Mouse (Mus musculus) CH12.LX (cell line): ENCODE results near the gene Anp32b. TPM values are rescaled to one million over a fixed set of nuclear protein-coding genes. Genes with fewer than 3 reads are reported as not detected.

ENCODE experiments used
- DNase-seq: peaks from one replicate; pipeline ENCODE4 v3.0.0-alpha.2; 2013; ENCODE audit errors: extremely low read depth
- H3K27ac ChIP-seq: 2 replicates; pipeline ENCODE4 v1.5.1; 2012; ENCODE audit warnings: low read depth, mild to moderate bottlenecking, control low read depth, moderate library complexity; ENCODE audit not compliant: insufficient read depth
- H3K27me3 ChIP-seq: replicated peaks from 2 replicates; pipeline ENCODE3; 2012; ENCODE audit warnings: inconsistent platforms
- H3K36me3 ChIP-seq, 2 experiments: replicated peaks in 1 of 2; 2 replicates each; pipeline versions ENCODE3 to v1.6.1; 2012; ENCODE audit warnings: inconsistent platforms in 1 of 2, low read length in 1 of 2, mild to moderate bottlenecking in 1 of 2, mixed read lengths in 1 of 2, moderate library complexity in 1 of 2; ENCODE audit not compliant: control insufficient read depth in 1 of 2, insufficient read depth in 1 of 2
- H3K4me1 ChIP-seq, 2 experiments: 2 replicates each; pipeline ENCODE4 v1.6.1; 2012; ENCODE audit warnings: inconsistent platforms in 1 of 2, moderate library complexity in 1 of 2; ENCODE audit not compliant: insufficient read depth in 2 of 2, control insufficient read depth in 1 of 2
- H3K4me2 ChIP-seq: 2 replicates; pipeline ENCODE4 v1.6.1; 2012; ENCODE audit warnings: low read depth, mild to moderate bottlenecking, control low read depth; ENCODE audit not compliant: poor library complexity, insufficient read depth, severe bottlenecking
- H3K4me3 ChIP-seq, 3 experiments: fragments of 150-350 bp in 1 of 3; sonication (generic) in 1 of 3; replicated peaks in 1 of 3; 2 replicates each; pipeline versions ENCODE3 to v1.5.1; 2011 to 2012; ENCODE audit warnings: low read depth in 2 of 3, low read length in 2 of 3, mild to moderate bottlenecking in 2 of 3, moderate library complexity in 2 of 3, control low read depth in 1 of 3, improper control_type of control experiment in 1 of 3, inconsistent platforms in 1 of 3, mixed read lengths in 1 of 3; ENCODE audit not compliant: poor library complexity in 1 of 3
- H3K79me2 ChIP-seq: replicated peaks from 2 replicates; pipeline ENCODE4 v1.6.1; 2012; ENCODE audit warnings: mild to moderate bottlenecking, moderate library complexity; ENCODE audit not compliant: control insufficient read depth, poor library complexity, insufficient read depth, severe bottlenecking; ENCODE audit errors: extremely low read depth
- H3K9ac ChIP-seq: 2 replicates; pipeline ENCODE4 v1.6.1; 2012; ENCODE audit warnings: low read depth, mild to moderate bottlenecking, control low read depth, moderate library complexity; ENCODE audit not compliant: insufficient read depth
- H3K9me3 ChIP-seq: replicated peaks from 2 replicates; pipeline ENCODE3; 2012; ENCODE audit warnings: low read length, inconsistent platforms, mixed read lengths
- BHLHE40 ChIP-seq: IDR thresholded peaks from 2 replicates; pipeline ENCODE4 v1.6.1; 2011; ENCODE audit warnings: mild to moderate bottlenecking, low read depth, low read length, improper control_type of control experiment
- CHD2 ChIP-seq: IDR thresholded peaks from 2 replicates; pipeline ENCODE4 v1.6.1; 2011; ENCODE audit warnings: low read length, improper control_type of control experiment
- CTCF ChIP-seq, 2 experiments: IDR thresholded peaks in 1 of 2; conservative IDR thresholded peaks in 1 of 2; 2 replicates each; pipeline ENCODE4 v1.5.1; 2011 to 2012; ENCODE audit warnings: low read depth in 2 of 2, low read length in 2 of 2, improper control_type of control experiment in 1 of 2, inconsistent platforms in 1 of 2, mild to moderate bottlenecking in 1 of 2, moderate library complexity in 1 of 2
- ELF1 ChIP-seq: IDR thresholded peaks from 2 replicates; pipeline ENCODE4 v1.6.1; 2014; ENCODE audit warnings: low read depth, mild to moderate bottlenecking, inconsistent platforms, low read length, improper control_type of control experiment
- HCFC1 ChIP-seq: IDR thresholded peaks from 2 replicates; pipeline ENCODE4 v1.6.1; 2012; ENCODE audit warnings: low read depth, mild to moderate bottlenecking, inconsistent platforms, low read length, improper control_type of control experiment
- IRF4 ChIP-seq: IDR thresholded peaks from 2 replicates; pipeline ENCODE4 v1.6.1; 2014; ENCODE audit warnings: low read depth, mild to moderate bottlenecking, inconsistent platforms, low read length, improper control_type of control experiment
- MAX ChIP-seq: IDR thresholded peaks from 2 replicates; pipeline ENCODE4 v1.6.1; 2011; ENCODE audit warnings: low read length, improper control_type of control experiment
- MAZ ChIP-seq: IDR thresholded peaks from 2 replicates; pipeline ENCODE4 v1.6.1; 2012; ENCODE audit warnings: low read depth, mild to moderate bottlenecking, inconsistent platforms, low read length, improper control_type of control experiment, moderate library complexity
- MYC ChIP-seq: IDR thresholded peaks from 2 replicates; pipeline ENCODE4 v1.6.1; 2011; ENCODE audit warnings: low read depth, mild to moderate bottlenecking, improper control_type of control experiment, low read length
- NRF1 ChIP-seq: IDR thresholded peaks from 2 replicates; pipeline ENCODE4 v1.6.1; 2014; ENCODE audit warnings: low read depth, mild to moderate bottlenecking, inconsistent platforms, low read length, improper control_type of control experiment, moderate library complexity
- PAX5 ChIP-seq: IDR thresholded peaks from 2 replicates; pipeline ENCODE4 v1.6.1; 2012; ENCODE audit warnings: low read length, inconsistent platforms, mixed read lengths
- POLR2A ChIP-seq: IDR thresholded peaks from 2 replicates; pipeline ENCODE4 v1.6.1; 2011; ENCODE audit warnings: low read depth, mild to moderate bottlenecking, improper control_type of control experiment, low read length
- POLR2AphosphoS2 ChIP-seq: IDR thresholded peaks from 2 replicates; pipeline ENCODE4 v1.6.1; 2011; ENCODE audit warnings: low read depth, low read length, improper control_type of control experiment
- RAD21 ChIP-seq: IDR thresholded peaks from 2 replicates; pipeline ENCODE4 v1.6.1; 2011; ENCODE audit warnings: low read depth, mild to moderate bottlenecking, low read length, improper control_type of control experiment, moderate library complexity
- TCF12 ChIP-seq: IDR thresholded peaks from 2 replicates; pipeline ENCODE4 v1.6.1; 2014; ENCODE audit warnings: low read depth, mild to moderate bottlenecking, inconsistent platforms, low read length, improper control_type of control experiment
- UBTF ChIP-seq: IDR thresholded peaks from 2 replicates; pipeline ENCODE4 v1.6.1; 2012; ENCODE audit warnings: low read depth, mild to moderate bottlenecking, inconsistent platforms, low read length, improper control_type of control experiment, moderate library complexity
- USF1 ChIP-seq: IDR thresholded peaks from 2 replicates; pipeline ENCODE4 v1.6.1; 2014; ENCODE audit warnings: low read depth, mild to moderate bottlenecking, inconsistent platforms, low read length, improper control_type of control experiment
- ZKSCAN1 ChIP-seq: IDR thresholded peaks from 2 replicates; pipeline ENCODE4 v1.6.1; 2012; ENCODE audit warnings: low read depth, inconsistent platforms, low read length, improper control_type of control experiment, borderline replicate concordance
- ZMIZ1 ChIP-seq: IDR thresholded peaks from 2 replicates; pipeline ENCODE4 v1.6.1; 2012; ENCODE audit warnings: low read depth, mild to moderate bottlenecking, inconsistent platforms, low read length, improper control_type of control experiment
- dilution Hi-C: fragments of 300-500 bp; cut with MboI; formaldehyde crosslinking; loops from 2 replicates; pipeline ENCODE4 v1.14.3; 2020; ENCODE audit warnings: low sequenced_read_pairs; ENCODE audit not compliant: extremely low pct_unique_long_range_greater_than_20kb, extremely low pct_ligation_motif_present
- in situ Hi-C: fragments of 300-500 bp; cut with MboI; formaldehyde crosslinking; loops from 3 replicates; pipeline ENCODE4 v1.14.3; 2019; ENCODE audit warnings: low sequenced_read_pairs, low pct_ligation_motif_present, low pct_unique_long_range_greater_than_20kb, mixed read lengths
- polyA plus RNA-seq: library from polyadenylated mRNA; unstranded; fragments of >175 nt; gene quantifications from 2 replicates; pipeline ENCODE4 v1.2.1, GENCODE M21; 2012; ENCODE audit warnings: low read depth; ENCODE audit not compliant: insufficient read length
- total RNA-seq, 2 experiments: library from RNA; depleted of rRNA; stranded (reverse); fragments of 300-350 nt in 1 of 2; fragments of >200 nt in 1 of 2; gene quantifications; 2 replicates each; pipeline ENCODE4 v1.2.3; 2012 to 2014

The Anp32b gene
- 37.5 and 45.2 TPM in 2 replicates for total RNA-seq (2012; rRNA removed)
- 22.9 and 29.4 TPM in 2 replicates for total RNA-seq (2014; rRNA removed)
- polyA plus RNA-seq: 864 and 1,039 TPM in 2 replicates

DNA sequence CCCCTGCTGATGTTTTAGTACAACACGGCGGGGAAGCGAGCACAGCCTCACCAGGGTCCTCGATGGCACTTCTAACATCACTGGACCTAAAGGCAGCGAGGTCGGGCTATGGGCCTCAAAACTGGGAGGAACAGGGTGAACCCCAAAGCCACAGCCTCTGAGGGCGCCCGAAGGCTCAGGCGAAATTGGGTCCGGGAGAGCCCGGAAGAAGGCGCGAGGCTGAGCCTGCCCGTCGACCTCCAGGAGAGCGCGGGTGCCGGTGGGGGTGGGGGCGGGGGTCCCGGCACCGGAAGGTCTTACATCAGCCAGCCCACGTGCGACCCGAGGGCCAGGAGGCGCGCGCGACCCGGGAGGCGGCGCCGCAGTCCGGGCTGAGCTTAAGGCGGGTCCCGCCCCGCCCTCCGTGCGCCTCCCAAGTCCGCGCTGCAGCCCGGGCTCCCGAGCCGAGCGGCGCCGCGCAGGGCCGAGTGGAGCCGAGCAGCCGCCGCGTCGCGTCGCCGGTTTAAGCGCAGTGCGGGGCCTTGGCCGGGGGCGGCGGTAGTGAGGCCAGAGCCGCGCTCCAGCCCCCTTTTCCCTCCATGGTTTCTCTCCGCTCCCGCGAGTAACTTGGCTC lies at the start of gene Anp32b:
Gene Anp32b, plus strand, starts transcription at position 384 of the 613 bp plus-strand sequence.
- peak within 1 kb of the TSS; percentile 100 for H3K9ac ChIP-seq
- peaks cover 9 to 36% of the 10 kb centered on the region in 2 experiments for H3K4me1 ChIP-seq
- in situ Hi-C loops: no loop called here
- peak within 1 kb of the TSS; percentile 69 for H3K4me2 ChIP-seq
- H3K9me3 ChIP-seq: no peaks in the 10 kb centered on the region
- peaks cover 0 to 8% of the 10 kb centered on the region in 2 experiments for H3K36me3 ChIP-seq
- peaks cover 39% of the 10 kb centered on the region for H3K79me2 ChIP-seq
- peak; percentile 89 for DNase-seq
- no peaks in the 10 kb centered on the region for H3K27me3 ChIP-seq
- H3K27ac ChIP-seq: peak within 1 kb of the TSS; percentile 93
- dilution Hi-C loops: no loop called here
- H3K4me3 ChIP-seq: peak within 1 kb of the TSS; percentile 61 to 96 (median 80)
- no peak for TF ChIP-seq CHD2
- TF ChIP-seq CTCF (conservative IDR thresholded peaks at IDR 0.05 in 1 of 2, IDR thresholded peaks at IDR 0.05 in 1 of 2; ENCODE audit: low read depth in 2 of 2, low read length in 2 of 2): peak in 1 of 2 experiments; percentile 63; a peak in 2 of 4 replicates
- peak; percentile 78; the same call in 1 of the 2 replicates for TF ChIP-seq MYC
- peak; percentile 72 for TF ChIP-seq NRF1
- no peak for TF ChIP-seq ZKSCAN1
- peak; percentile 59 for TF ChIP-seq HCFC1
- TF ChIP-seq BHLHE40: peak; percentile 87
- peak; percentile 83 for TF ChIP-seq ZMIZ1
- no peak for TF ChIP-seq PAX5
- peak; percentile 89 for TF ChIP-seq UBTF
- peak; percentile 53; the same call in 1 of the 2 replicates for TF ChIP-seq ELF1
- TF ChIP-seq POLR2A: peak; percentile 63
- TF ChIP-seq USF1: no peak
- peak; percentile 91; the same call in 1 of the 2 replicates for TF ChIP-seq MAX
- TF ChIP-seq TCF12: peak; percentile 45
- TF ChIP-seq IRF4: peak; percentile 38; the same call in 1 of the 2 replicates

DNA sequence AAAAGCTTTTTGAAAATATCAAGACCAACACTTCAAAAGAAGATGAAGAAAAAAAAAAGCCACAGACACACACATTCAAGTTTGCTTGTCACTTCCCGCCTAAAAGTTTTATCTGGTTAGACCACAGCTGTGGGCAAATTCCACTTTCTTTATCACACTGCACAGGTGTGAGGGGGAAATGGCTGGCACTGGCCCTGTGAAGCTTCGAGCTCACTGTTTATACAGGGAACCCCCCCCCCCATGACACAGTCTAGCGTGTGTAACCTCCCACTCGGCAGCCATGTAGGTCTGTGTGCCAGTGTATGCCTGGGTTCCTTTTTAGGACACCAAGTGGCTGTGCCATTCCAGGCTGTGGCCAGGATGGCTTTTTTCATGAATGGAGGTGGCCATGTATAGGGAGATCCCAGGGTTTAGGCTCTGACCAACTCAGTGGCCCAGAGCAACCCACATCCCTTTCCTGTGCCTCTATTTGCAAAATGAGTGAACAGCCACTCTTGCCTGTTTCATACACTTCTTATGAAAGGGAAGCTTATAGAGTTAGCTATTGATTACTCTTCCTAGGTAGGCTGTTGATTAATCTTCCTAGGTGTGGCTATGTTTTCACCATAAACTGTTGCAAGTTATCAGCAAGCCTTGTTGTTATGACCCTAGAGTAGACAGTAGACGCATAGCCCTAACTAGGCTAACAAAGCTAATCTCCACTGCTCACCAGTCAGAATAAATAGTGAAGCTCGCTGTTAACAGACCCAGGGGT lies 46.5 kb upstream of the Anp32b start:
- no peaks in the 10 kb centered on the region for H3K36me3 ChIP-seq
- dilution Hi-C loops: no loop called here
- no peak for TF ChIP-seq UBTF
- no peak for TF ChIP-seq POLR2AphosphoS2
- no peak for TF ChIP-seq MYC
- TF ChIP-seq MAZ: no peak
- TF ChIP-seq RAD21: no peak
- TF ChIP-seq BHLHE40: no peak
- no peak for TF ChIP-seq PAX5
- no peak overlapping the region for H3K9ac ChIP-seq
- H3K4me3 ChIP-seq: no peak overlapping the region
- no peak for DNase-seq
- H3K9me3 ChIP-seq: no peaks in the 10 kb centered on the region
- H3K4me2 ChIP-seq: no peak overlapping the region
- H3K79me2 ChIP-seq: no peaks in the 10 kb centered on the region
- no peaks in the 10 kb centered on the region for H3K27me3 ChIP-seq
- H3K4me1 ChIP-seq: peaks cover 0 to 6% of the 10 kb centered on the region in 2 experiments; a peak in 2 of 4 replicates
- no peak overlapping the region for H3K27ac ChIP-seq
- in situ Hi-C loops: no loop called here
